Mouse (Mus musculus) heart, postnatal 0 days (tissue): Measurements from ENCODE around the gene Proser2.

Experiments
- CTCF ChIP-seq: IDR thresholded peaks from 2 replicates; pipeline ENCODE4 v1.5.1; 2016; ENCODE audit warnings: antibody characterized with exemption, control low read depth, low read depth
- EP300 ChIP-seq: IDR thresholded peaks from 2 replicates; pipeline ENCODE4 v1.6.1; 2016; ENCODE audit warnings: antibody characterized with exemption, low read depth

DNA sequence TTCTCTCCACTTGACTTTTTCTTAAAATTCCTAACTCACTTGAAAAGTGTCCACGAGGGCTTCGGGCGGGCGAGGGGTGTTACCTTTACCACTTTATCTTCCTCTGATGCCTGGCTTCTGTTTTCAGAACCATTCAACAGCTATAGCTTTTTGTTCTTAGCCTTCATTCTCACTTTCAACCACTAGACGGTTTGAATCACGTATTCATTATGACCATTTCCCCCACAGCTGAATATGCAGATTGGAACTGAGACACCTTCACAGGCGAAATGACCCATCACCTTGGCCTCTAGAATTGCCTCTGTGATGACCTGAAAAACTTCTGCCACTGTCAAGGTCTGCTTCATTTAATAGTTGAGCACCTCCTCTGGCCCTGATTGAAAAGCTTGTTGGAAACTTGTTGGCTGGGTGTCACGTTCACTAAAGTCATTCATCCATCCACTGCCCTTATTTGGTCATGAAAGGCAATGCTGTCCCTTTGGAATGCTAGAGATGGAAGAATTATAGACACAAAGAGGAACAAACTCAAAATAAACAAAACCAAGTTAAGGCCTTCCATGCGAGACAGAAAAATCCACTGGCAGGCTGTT, 10.7 kb upstream of the Proser2 start:
- TF ChIP-seq CTCF (no peak), EP300 (no peak)
